Mouse (Mus musculus): ENCODE results near the gene Btbd1. TPM values are rescaled to one million over a fixed set of nuclear protein-coding genes. Genes with fewer than 3 reads are reported as not detected.

Btbd1 gene
- 41.1 TPM for polyA plus RNA-seq (2014; fragmentation: Illumina TruSeq; extraction: RNeasy Lipid Tissue Mini Kit (QIAGEN cat#74804); ENCODE audit: insufficient read depth, low read depth, low replicate concordance)

GRCm38 (mm10) chr7:81829379-81829894 lies at the start of gene Btbd1:
TSS of gene Btbd1 (minus strand) at chr7:81829431.

GRCm38 (mm10) chr7:81858968-81859721 lies 29.9 kb upstream of the Btbd1 start, which contains the start of gene Tm6sf1:
TSS of gene Tm6sf1 (plus strand) at chr7:81859001.

GRCm38 (mm10) chr7:81855694-81856093 lies 26.5 kb upstream of the Btbd1 start, which contains the start of gene Gm10160:
TSS of gene Gm10160 (minus strand) at chr7:81855794.

GRCm38 (mm10) chr7:81789095-81789757 lies 40.0 kb downstream of the Btbd1 start, which contains the start of gene 3110040N11Rik:
TSS of gene 3110040N11Rik (minus strand) at chr7:81789478.

GRCm38 (mm10) chr7:81762180-81763109 lies 66.8 kb downstream of the Btbd1 start, which contains the start of gene Ramac:
TSS of gene Ramac (plus strand) at chr7:81762925.

Other genes starting within 250 kb of the Btbd1 start
- 1.6 TPM for gene Homer2, start 121.9 kb downstream of the Btbd1 start, polyA plus RNA-seq (2014; fragmentation: Illumina TruSeq; extraction: RNeasy Lipid Tissue Mini Kit (QIAGEN cat#74804); ENCODE audit: insufficient read depth, low read depth, low replicate concordance)
- gene Ramac, start 66.5 kb downstream of the Btbd1 start, polyA plus RNA-seq (2014; fragmentation: Illumina TruSeq; extraction: RNeasy Lipid Tissue Mini Kit (QIAGEN cat#74804); ENCODE audit: insufficient read depth, low read depth, low replicate concordance) = 60.0 TPM
- 30.8 TPM for gene 3110040N11Rik, start 40.0 kb downstream of the Btbd1 start, polyA plus RNA-seq (2014; fragmentation: Illumina TruSeq; extraction: RNeasy Lipid Tissue Mini Kit (QIAGEN cat#74804); ENCODE audit: insufficient read depth, low read depth, low replicate concordance)
- not detected for gene Gm10160, start 26.4 kb upstream of the Btbd1 start, polyA plus RNA-seq (2014; fragmentation: Illumina TruSeq; extraction: RNeasy Lipid Tissue Mini Kit (QIAGEN cat#74804); ENCODE audit: insufficient read depth, low read depth, low replicate concordance)
- gene Tm6sf1, start 29.6 kb upstream of the Btbd1 start, polyA plus RNA-seq (2014; fragmentation: Illumina TruSeq; extraction: RNeasy Lipid Tissue Mini Kit (QIAGEN cat#74804); ENCODE audit: insufficient read depth, low read depth, low replicate concordance) = 20.9 TPM
- 4.0 TPM for gene Hdgfl3, start 105.0 kb upstream of the Btbd1 start, polyA plus RNA-seq (2014; fragmentation: Illumina TruSeq; extraction: RNeasy Lipid Tissue Mini Kit (QIAGEN cat#74804); ENCODE audit: insufficient read depth, low read depth, low replicate concordance)
- gene Bnc1, start 162.9 kb upstream of the Btbd1 start, polyA plus RNA-seq (2014; fragmentation: Illumina TruSeq; extraction: RNeasy Lipid Tissue Mini Kit (QIAGEN cat#74804); ENCODE audit: insufficient read depth, low read depth, low replicate concordance) = 1.3 TPM